8 mouse cellular contexts compared by ENCODE assay signal in genomic region chr11:83754227-83754626, GRCm38 (mm10). TPM values are rescaled to one million over a fixed set of nuclear protein-coding genes. Genes with fewer than 3 reads are reported as not detected.
DNase-seq lines count a peak whose midpoint lies in the region; ATAC-seq and TF ChIP-seq lines count a peak whose summit lies in the region.

No protein-coding gene starts in this region.

- H3K4me1 ChIP-seq in heart, embryonic 15.5 days (replicated peaks) = peaks cover 7% of the 10 kb centered on the region
- peaks cover 3% of the 10 kb centered on the region; the same call in 1 of the 2 replicates for H3K4me1 ChIP-seq in bone marrow macrophage, adult 2 months (ENCODE audit: control insufficient read depth, insufficient read depth, low read length)
- peaks cover 27% of the 10 kb centered on the region for H3K4me1 ChIP-seq in hindbrain, embryonic 13.5 days (replicated peaks)
- peaks cover 23% of the 10 kb centered on the region for H3K4me1 ChIP-seq in midbrain, embryonic 13.5 days (replicated peaks)

- TF ChIP-seq POLR2A in bone marrow macrophage, adult 2 months (IDR thresholded peaks at IDR 0.05; ENCODE audit: borderline replicate concordance, low read depth, low read length) = no peak

- no peak for ATAC-seq in heart, embryonic 15.5 days (replicated peaks; ENCODE audit: insufficient number of reproducible peaks, insufficient read depth, low FRiP score, low read depth)
- no peak for ATAC-seq in hindbrain, embryonic 13.5 days (ENCODE audit: low FRiP score)
- ATAC-seq in midbrain, embryonic 13.5 days = peak; percentile 41; the same call in 1 of the 2 replicates

- H3K27ac ChIP-seq in heart, embryonic 15.5 days = peak overlapping the region; percentile 71
- H3K27ac ChIP-seq in bone marrow macrophage, adult 2 months (ENCODE audit: insufficient read depth, low read depth, low read length) = peak overlapping the region; percentile 80
- H3K27ac ChIP-seq in hindbrain, embryonic 13.5 days = peak overlapping the region; percentile 95
- H3K27ac ChIP-seq in midbrain, embryonic 13.5 days = peak overlapping the region; percentile 89

- H3K4me2 ChIP-seq in heart, embryonic 15.5 days = peak overlapping the region; percentile 69
- peak overlapping the region; percentile 75 for H3K4me2 ChIP-seq in hindbrain, embryonic 13.5 days
- peak overlapping the region; percentile 70 for H3K4me2 ChIP-seq in midbrain, embryonic 13.5 days (replicated peaks)

- peaks cover 18% of the 10 kb centered on the region for H3K27me3 ChIP-seq in heart, embryonic 15.5 days
- H3K27me3 ChIP-seq in hindbrain, embryonic 13.5 days = peaks cover 20% of the 10 kb centered on the region
- H3K27me3 ChIP-seq in midbrain, embryonic 13.5 days = peaks cover 20% of the 10 kb centered on the region

- DNase-seq in heart, postnatal 4 days = no peak
- DNase-seq in urinary bladder, postnatal 10 days (ENCODE audit: low spot score) = no peak
- no peak for DNase-seq in cerebellum, adult 9-11 months
- DNase-seq in embryo, embryonic 9.5 days (ENCODE audit: extremely low spot score) = no peak

- peak overlapping the region; percentile 69 for H3K4me3 ChIP-seq in heart, embryonic 15.5 days
- H3K4me3 ChIP-seq in bone marrow macrophage, adult 2 months (ENCODE audit: insufficient read depth, low read length) = peak overlapping the region; percentile 87
- peak overlapping the region; percentile 88 for H3K4me3 ChIP-seq in hindbrain, embryonic 13.5 days
- H3K4me3 ChIP-seq in midbrain, embryonic 13.5 days (replicated peaks) = peak overlapping the region; percentile 71

- peak overlapping the region; percentile 67 for H3K9ac ChIP-seq in heart, embryonic 15.5 days
- H3K9ac ChIP-seq in hindbrain, embryonic 13.5 days = peak overlapping the region; percentile 92
- peak overlapping the region; percentile 70 for H3K9ac ChIP-seq in midbrain, embryonic 13.5 days (replicated peaks)

- TF ChIP-seq CTCF in bone marrow macrophage, adult 2 months (IDR thresholded peaks at IDR 0.05; ENCODE audit: low read depth, low read length) = no peak

- H3K36me3 ChIP-seq in heart, embryonic 15.5 days = peaks cover 32% of the 10 kb centered on the region
- peaks cover 32% of the 10 kb centered on the region for H3K36me3 ChIP-seq in hindbrain, embryonic 13.5 days
- H3K36me3 ChIP-seq in midbrain, embryonic 13.5 days = peaks cover 33% of the 10 kb centered on the region

- no peaks in the 10 kb centered on the region for H3K9me3 ChIP-seq in heart, embryonic 15.5 days (replicated peaks)
- H3K9me3 ChIP-seq in hindbrain, embryonic 13.5 days = no peaks in the 10 kb centered on the region
- H3K9me3 ChIP-seq in midbrain, embryonic 13.5 days = no peaks in the 10 kb centered on the region

- WGBS in heart, embryonic 15.5 days = 11% methylated on average over 8 of the region's 8 CpGs
- WGBS in hindbrain, embryonic 13.5 days = 10% methylated on average over 8 of the region's 8 CpGs
- WGBS in midbrain, embryonic 13.5 days = 2% methylated on average over 8 of the region's 8 CpGs

RNA-seq across cellular contexts. Expression of gene Heatr6, which starts 0.7 kb away (rescaled TPM):
- 13.2 and 16.4 TPM in 2 replicates for polyA plus RNA-seq in heart, embryonic 15.5 days (2015; fragmentation: Nextera tagmentation; extraction: Ambion mirVana)
- total RNA-seq in heart, postnatal 4 days (2021) = 1 to 10 TPM; 8.3 to 8.7 TPM
- 13.1 and 17.5 TPM in 2 replicates for polyA plus RNA-seq in bone marrow macrophage, adult 2 months (2012; ENCODE audit: insufficient read depth, insufficient read length, missing spikeins)
- polyA plus RNA-seq in hindbrain, embryonic 13.5 days (2015; fragmentation: Nextera tagmentation; extraction: Ambion mirVana) = 36.0 and 39.8 TPM in 2 replicates
- 41.7 and 44.5 TPM in 2 replicates for polyA plus RNA-seq in midbrain, embryonic 13.5 days (2015; fragmentation: Nextera tagmentation; extraction: Ambion mirVana)

RNA-seq across cellular contexts. Expression of gene Wfdc21, which starts 7.5 kb away (rescaled TPM):
- 0.67 and 3.6 TPM in 2 replicates for polyA plus RNA-seq in heart, embryonic 15.5 days (2015; fragmentation: Nextera tagmentation; extraction: Ambion mirVana)
- not detected for total RNA-seq in heart, postnatal 4 days (2021)
- not detected in 2 replicates for polyA plus RNA-seq in bone marrow macrophage, adult 2 months (2012; ENCODE audit: insufficient read depth, insufficient read length, missing spikeins)
- 0.53 TPM in 1 of 2 replicates, not detected in the other for polyA plus RNA-seq in hindbrain, embryonic 13.5 days (2015; fragmentation: Nextera tagmentation; extraction: Ambion mirVana)
- 0.43 TPM in 1 of 2 replicates, not detected in the other for polyA plus RNA-seq in midbrain, embryonic 13.5 days (2015; fragmentation: Nextera tagmentation; extraction: Ambion mirVana)

RNA-seq across cellular contexts. Expression of gene Wfdc18, which starts 45.4 kb away (rescaled TPM):
- 6.5 and 6.9 TPM in 2 replicates for polyA plus RNA-seq in heart, embryonic 15.5 days (2015; fragmentation: Nextera tagmentation; extraction: Ambion mirVana)
- under 1 TPM; 0.77 to 0.98 TPM for total RNA-seq in heart, postnatal 4 days (2021)
- polyA plus RNA-seq in bone marrow macrophage, adult 2 months (2012; ENCODE audit: insufficient read depth, insufficient read length, missing spikeins) = 1.9 and 2.4 TPM in 2 replicates
- polyA plus RNA-seq in hindbrain, embryonic 13.5 days (2015; fragmentation: Nextera tagmentation; extraction: Ambion mirVana) = not detected in 2 replicates
- not detected in 2 replicates for polyA plus RNA-seq in midbrain, embryonic 13.5 days (2015; fragmentation: Nextera tagmentation; extraction: Ambion mirVana)

RNA-seq across cellular contexts. Expression of gene Wfdc17, which starts 50.4 kb away (rescaled TPM):
- 1.4 and 2.2 TPM in 2 replicates for polyA plus RNA-seq in heart, embryonic 15.5 days (2015; fragmentation: Nextera tagmentation; extraction: Ambion mirVana)
- not detected for total RNA-seq in heart, postnatal 4 days (2021)
- 530 and 532 TPM in 2 replicates for polyA plus RNA-seq in bone marrow macrophage, adult 2 months (2012; ENCODE audit: insufficient read depth, insufficient read length, missing spikeins)
- 0.35 TPM in 1 of 2 replicates, not detected in the other for polyA plus RNA-seq in hindbrain, embryonic 13.5 days (2015; fragmentation: Nextera tagmentation; extraction: Ambion mirVana)
- polyA plus RNA-seq in midbrain, embryonic 13.5 days (2015; fragmentation: Nextera tagmentation; extraction: Ambion mirVana) = 0.44 TPM in 1 of 2 replicates, not detected in the other
